Mouse (Mus musculus) fat pad, adult 2 months (tissue): ENCODE measurements around the gene Ppfibp1.

Experiments
- DNase-seq: peaks from one replicate; pipeline ENCODE4 v3.0.0-alpha.2; 2011; ENCODE audit warnings: low read depth, low spot score; ENCODE audit errors: extremely low read depth

Gene Ppfibp1

GRCm38 (mm10) chr6:146994236-146994635 is 105.9 kb downstream of the Ppfibp1 start:
- no peak for DNase-seq

GRCm38 (mm10) chr6:146995391-146995790 is 107.1 kb downstream of the Ppfibp1 start:
- DNase-seq, result no peak

- DNase-seq, result no peak
Measured at GRCm38 (mm10) chr6:146995878-146996277, 107.6 kb downstream of the Ppfibp1 start.

- no peak for DNase-seq
Measured at GRCm38 (mm10) chr6:146997006-146997405, 108.7 kb downstream of the Ppfibp1 start.

GRCm38 (mm10) chr6:146998710-146999109 is 110.4 kb downstream of the Ppfibp1 start:
- no peak for DNase-seq

GRCm38 (mm10) chr6:146999302-146999701 is 111.0 kb downstream of the Ppfibp1 start:
- DNase-seq, result no peak

GRCm38 (mm10) chr6:146999755-147000154 is 111.5 kb downstream of the Ppfibp1 start:
- no peak for DNase-seq

GRCm38 (mm10) chr6:147008148-147008547 is 119.9 kb downstream of the Ppfibp1 start:
- DNase-seq, result no peak

GRCm38 (mm10) chr6:147010358-147010757 is 122.1 kb downstream of the Ppfibp1 start:
- no peak for DNase-seq

GRCm38 (mm10) chr6:147010811-147011520 is 122.7 kb downstream of the Ppfibp1 start:
- no peak for DNase-seq

- DNase-seq, result no peak
Measured at GRCm38 (mm10) chr6:147011555-147011954, 123.3 kb downstream of the Ppfibp1 start.

GRCm38 (mm10) chr6:147011977-147012376 is 123.7 kb downstream of the Ppfibp1 start:
- DNase-seq, result no peak

- DNase-seq, result no peak
Measured at GRCm38 (mm10) chr6:147013546-147013945, 125.3 kb downstream of the Ppfibp1 start.

- DNase-seq, result no peak
Measured at GRCm38 (mm10) chr6:147017906-147018305, 129.6 kb downstream of the Ppfibp1 start.

- DNase-seq, result no peak
Measured at GRCm38 (mm10) chr6:147018364-147018763, 130.1 kb downstream of the Ppfibp1 start.

GRCm38 (mm10) chr6:147021181-147021580 is 132.9 kb downstream of the Ppfibp1 start:
- no peak for DNase-seq

- DNase-seq, result peak; percentile 97
Measured at GRCm38 (mm10) chr6:147022375-147023132, 134.3 kb downstream of the Ppfibp1 start.

- DNase-seq, result no peak
Measured at GRCm38 (mm10) chr6:147023133-147023395, 134.8 kb downstream of the Ppfibp1 start.

GRCm38 (mm10) chr6:147023568-147023967 is 135.3 kb downstream of the Ppfibp1 start:
- no peak for DNase-seq

- DNase-seq, result no peak
Measured at GRCm38 (mm10) chr6:147024761-147025160, 136.5 kb downstream of the Ppfibp1 start.

- DNase-seq, result no peak
Measured at GRCm38 (mm10) chr6:147028396-147028795, 140.1 kb downstream of the Ppfibp1 start.

- no peak for DNase-seq
Measured at GRCm38 (mm10) chr6:147029591-147029990, 141.3 kb downstream of the Ppfibp1 start.
